Mouse (Mus musculus) adrenal gland, postnatal 4 days (tissue): ENCODE measurements at regions not wholly inside any gene's neighbourhood (a gene's known extent, or its start where the extent isn't known, plus 50 kb on each side); places are given as distances from the start of the nearest gene placed in this dataset.

ENCODE experiments used
- DNase-seq, 2 experiments: peaks; one replicate each; pipeline ENCODE4 v3.0.0; 2021 to 2022; ENCODE audit warnings: low spot score in 2 of 2, mixed read lengths in 2 of 2

DNA sequence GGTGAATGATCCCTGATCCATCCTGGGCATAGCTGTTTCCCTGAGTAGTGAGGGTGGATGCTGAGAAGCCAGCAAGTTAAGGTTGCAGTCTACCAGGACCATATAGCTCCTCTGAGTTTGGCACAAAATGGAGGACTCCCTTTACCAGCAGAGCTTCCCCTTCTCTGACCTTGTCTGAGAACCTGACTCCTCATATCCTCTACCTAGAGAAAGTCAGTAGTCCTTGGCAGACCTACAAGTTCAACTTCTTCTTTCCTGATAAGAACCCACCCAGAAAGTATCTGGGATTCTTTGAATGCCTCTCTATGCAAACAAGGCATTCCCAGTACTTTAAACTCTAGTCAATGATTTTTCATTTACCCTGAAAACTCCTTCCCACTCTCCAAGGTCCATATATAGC lies 193.3 kb upstream of the Egln3 start:
- DNase-seq = no peak

DNA sequence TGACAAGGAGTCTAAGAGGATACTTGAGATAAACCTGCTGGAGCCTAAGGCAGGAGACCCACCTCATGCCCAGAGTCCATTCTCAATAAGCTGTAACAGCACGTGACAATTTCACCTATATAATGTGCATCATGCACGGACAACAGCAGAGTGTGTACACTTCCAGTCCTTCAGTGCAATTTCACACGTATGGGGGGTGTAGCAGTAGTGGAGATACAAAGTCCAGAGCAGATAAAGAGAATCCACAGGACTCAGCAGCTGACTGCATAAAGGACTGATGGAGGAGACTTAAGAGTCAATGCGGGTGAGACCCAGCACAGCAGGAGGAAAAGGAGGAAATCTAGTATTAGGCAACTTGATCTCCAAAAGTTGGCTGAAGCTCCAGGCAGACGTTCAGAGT lies 192.7 kb upstream of the Egln3 start:
- no peak for DNase-seq

- DNase-seq = no peak
Observed at GRCm38 (mm10) chr12:54385401-54385800, 181.7 kb upstream of the Egln3 start.

DNA sequence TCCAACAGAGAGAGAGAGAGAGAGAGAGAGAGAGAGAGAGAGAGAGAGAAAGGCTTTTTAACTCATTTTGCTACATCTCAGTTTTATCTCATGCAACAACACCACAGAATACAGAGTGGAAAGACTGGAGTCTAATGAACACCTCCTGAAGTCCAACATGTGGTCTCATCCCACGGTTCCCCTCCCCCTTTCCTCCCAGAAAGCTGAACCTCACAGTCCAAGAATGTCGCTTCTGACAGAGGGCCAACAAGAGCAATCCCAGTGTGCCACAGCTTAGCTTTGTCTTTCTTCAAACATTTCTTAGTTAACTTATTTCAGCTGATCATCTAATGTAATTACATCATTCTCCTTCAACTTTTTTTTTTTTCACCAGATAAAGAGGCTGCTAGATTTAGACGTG lies 180.5 kb upstream of the Egln3 start:
- DNase-seq = no peak

DNA sequence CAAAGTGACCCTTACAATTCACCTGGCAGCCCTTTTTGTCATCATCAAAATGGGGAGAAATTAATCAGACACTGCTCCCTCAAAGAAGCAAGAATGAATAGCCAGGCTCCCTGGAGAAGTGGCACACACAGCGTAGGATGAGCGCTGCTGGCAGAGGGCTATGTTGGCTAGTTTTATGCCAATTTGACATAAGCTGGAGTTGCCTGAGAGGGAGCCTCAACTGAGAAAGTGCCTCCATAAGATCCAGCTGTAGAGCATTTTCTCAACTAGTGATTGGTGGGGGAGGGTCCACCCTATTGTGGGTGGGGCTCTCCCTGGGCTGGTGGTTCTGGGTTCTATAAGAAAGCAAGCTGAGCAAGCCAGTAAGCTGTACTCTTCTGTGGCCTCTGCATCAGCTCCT lies 179.3 kb upstream of the Egln3 start:
- no peak for DNase-seq

DNA sequence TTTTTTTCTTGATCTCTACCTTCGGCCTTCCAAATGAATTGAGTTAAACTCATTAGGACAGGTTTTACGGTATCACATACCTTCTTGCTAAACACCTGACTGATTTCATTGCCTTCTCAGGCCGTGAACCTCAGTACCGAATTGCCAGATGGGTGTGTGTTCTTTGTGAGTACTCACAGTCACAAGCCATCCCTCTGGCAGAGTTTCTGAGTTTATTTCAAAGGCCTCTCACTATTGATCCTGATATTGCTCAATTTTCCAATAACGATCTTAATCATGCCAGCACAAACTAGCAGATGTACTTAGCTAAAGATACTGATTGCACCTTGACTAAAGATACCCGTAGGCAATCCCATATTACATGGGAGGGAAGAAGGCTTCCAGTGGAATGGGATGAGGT lies 178.4 kb upstream of the Egln3 start:
- no peak for DNase-seq

DNA sequence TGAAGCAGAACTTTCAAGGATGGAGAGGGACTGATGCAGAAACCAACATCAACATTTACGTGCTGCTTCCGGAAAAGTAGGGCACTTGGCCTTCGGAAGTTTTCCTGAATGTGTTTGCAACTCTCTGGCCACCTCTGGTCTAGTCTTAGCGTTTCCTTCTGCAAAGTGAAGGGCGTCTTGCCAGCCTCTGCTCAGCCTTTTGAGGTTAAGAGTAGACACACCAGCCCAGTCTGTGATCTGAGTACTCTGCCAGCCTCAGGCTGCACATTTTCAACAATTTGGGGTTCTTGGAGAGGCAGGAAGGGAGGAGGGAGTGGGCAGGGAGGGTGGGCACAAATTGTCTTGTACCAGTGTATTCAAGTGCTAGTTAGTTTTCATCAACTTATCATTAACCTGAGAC lies 176.7 kb upstream of the Egln3 start:
- no peak for DNase-seq

DNA sequence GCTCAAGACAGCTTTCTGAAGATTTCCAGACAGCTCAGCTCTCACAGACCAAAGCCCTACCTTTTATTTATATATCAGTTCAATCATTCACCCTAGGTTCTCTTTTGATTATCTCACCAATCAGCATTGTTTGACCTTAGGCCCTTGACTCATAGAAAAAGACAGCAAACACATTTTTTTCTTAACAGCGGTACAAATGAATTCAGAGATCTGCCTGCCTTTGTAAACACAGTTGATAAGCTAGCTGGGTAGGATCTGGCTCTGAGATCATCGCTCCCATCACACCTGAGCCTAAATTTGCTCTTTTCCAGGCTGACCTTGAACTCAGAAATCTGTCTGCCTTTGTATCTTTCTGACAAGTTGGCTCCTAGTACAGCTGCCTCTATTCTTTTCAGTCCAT lies 174.9 kb upstream of the Egln3 start:
- DNase-seq = no peak

- DNase-seq = no peak
Observed at GRCm38 (mm10) chr12:54374060-54374459, 170.4 kb upstream of the Egln3 start.

DNA sequence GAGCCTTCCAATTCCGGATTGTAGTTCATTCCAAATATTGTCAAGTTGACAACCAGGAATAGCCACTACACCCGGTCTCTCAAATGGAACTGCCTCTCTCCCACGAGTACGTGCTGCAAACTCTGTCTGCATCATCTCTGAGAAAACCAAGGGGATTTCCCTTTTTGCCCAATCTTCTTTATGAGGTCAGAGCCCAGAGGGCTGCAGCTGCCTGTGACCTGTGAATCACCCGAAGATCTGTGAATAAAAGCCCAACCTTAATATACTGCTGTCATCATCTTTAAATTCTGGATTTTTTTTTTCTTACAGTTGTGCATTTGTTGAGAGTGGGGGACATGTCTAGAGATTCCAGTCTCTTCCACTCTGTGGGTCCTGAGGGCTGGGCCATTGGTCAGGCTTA lies 165.6 kb upstream of the Egln3 start:
- DNase-seq = no peak

DNA sequence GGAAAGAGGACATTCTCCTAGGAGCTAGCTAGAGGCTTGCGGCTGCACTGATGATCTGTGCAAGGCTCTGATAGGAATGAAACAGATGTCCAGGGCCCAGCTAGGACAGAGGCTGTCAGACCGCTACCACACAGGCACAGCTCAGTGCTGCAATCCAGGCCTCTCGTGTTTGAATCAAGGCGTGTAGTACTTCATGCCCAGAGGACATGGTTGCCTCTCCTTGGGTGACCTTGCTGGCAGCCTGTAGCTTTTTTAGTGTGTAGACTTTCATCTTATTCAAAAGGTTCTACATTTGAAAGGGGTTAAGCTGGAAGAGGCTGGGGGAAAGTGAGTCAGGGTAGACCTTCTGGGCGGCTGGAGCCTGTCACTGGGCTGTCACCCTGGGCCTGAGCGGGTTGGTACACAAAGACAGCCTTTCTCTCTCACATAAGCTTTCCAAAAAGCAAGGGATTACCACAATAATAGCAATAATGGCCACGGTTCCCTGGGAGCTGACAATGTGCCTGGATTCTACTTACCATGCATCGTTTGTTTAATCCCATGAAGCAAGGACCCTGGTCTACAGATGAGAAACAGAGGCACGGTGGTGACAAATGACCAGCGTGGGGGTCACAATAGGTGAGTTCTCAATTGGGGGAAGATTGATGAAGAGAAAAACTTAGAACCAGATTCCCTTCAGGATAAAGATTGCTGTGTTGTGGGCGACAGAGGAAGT lies 160.9 kb upstream of the Egln3 start:
- no peak for DNase-seq

GRCm38 (mm10) chr12:54361762-54362161 lies 158.1 kb upstream of the Egln3 start:
- no peak for DNase-seq

- no peak for DNase-seq
Observed at GRCm38 (mm10) chr12:54354187-54354586, 150.5 kb upstream of the Egln3 start.

DNA sequence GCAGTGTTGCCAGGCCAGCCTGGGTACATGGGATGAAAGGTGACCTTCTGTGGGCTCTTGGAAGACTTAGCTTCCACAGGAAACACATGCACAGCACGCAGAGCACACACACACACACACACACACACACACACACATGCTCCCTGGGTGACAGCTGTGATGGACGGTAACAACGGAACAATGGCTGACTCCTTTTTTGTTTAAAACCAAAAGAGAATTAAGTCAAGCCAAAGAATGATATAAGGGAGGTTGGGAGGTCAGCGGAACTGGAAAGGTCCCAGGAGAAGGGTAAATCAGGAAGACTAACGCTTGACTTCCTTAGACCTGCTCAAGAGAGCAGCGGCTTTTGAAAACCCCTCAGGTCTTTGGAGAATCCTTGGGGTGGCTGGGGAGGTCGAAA lies 150.0 kb upstream of the Egln3 start:
- no peak for DNase-seq

- peak in 1 of 2 experiments; percentile 5 for DNase-seq
Observed at GRCm38 (mm10) chr12:54352963-54353606, 149.4 kb upstream of the Egln3 start.

- DNase-seq = no peak
Observed at GRCm38 (mm10) chr12:54350293-54350692, 146.6 kb upstream of the Egln3 start.

- DNase-seq = no peak
Observed at GRCm38 (mm10) chr12:54349403-54349802, 145.7 kb upstream of the Egln3 start.

- no peak for DNase-seq
Observed at GRCm38 (mm10) chr12:54343493-54343892, 139.8 kb upstream of the Egln3 start.

DNA sequence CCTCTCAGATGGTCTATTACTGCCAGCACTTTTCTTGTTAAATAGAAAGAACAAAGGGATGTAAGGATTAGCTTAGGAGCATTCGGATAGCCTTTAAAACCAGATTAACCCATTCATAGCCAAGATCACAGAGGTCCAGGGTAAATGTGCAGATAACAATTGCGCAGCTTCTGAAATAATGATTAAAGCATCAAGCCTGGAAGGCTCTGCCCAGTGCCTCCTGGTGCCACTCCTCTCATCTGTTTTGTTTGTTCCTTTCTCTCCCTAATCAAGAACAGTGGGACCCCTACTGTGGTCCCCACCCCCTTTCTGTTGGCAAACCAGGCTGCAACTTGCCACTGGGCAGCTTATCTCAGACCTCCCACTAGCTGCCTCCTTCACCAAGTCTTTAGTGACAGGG lies 131.8 kb upstream of the Egln3 start:
- no peak for DNase-seq

- no peak for DNase-seq
Observed at GRCm38 (mm10) chr12:54334491-54335132, 131.0 kb upstream of the Egln3 start.

DNA sequence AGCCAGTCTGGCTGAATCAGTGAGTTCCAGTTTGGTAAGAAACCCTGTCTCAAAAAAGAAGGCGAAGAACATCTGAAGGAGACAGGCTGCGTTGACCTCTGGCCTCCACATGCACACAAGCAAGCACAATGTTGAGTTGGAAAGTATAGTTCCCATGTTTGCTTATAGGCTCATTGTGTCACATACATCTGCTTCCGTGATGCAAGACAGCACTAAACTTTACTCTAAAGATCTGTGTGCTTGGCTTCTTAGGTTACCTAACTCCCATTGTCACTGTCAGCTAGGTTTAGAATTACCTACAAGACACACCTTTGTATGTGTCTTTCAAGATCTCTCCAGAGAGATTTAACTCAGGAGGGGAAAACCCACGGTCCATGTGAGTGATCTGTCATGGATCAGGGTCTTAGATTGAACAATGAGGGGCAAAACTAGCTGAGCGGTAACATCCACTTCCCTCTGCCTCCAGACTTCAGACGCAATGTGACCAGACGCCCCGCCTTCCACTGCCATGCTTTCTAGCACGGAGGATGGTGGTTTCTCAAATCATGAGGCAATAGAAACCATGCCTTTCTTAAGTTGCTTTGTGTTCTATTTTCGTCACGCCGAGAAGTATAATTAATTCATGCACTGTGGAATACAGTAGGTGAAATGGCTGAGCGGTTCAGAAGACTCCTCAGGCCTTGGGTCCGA lies 130.1 kb upstream of the Egln3 start:
- no peak for DNase-seq

DNA sequence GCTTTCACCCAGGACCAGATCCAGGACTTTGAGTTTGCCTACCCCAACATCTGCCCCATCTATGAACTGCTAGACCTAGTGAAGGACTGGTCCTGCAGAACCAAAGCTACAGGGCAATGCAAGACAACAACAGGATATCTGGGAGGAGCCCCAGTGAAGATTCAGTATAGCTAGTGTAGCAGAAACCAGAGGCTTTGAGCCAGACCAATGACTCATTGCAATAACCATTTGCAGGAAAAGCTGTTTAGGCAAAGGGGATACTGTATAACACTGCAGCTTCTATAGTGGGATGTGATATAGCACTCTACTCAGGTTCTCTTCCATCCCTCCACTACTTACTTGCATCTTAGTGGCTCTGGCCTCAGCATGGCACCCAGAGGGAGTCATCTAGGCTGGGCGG lies 123.8 kb upstream of the Egln3 start:
- DNase-seq = no peak
